ENCODE assay signal across 8 mouse cellular contexts in genomic region chr7:29039604-29039984, GRCm38 (mm10). TPM values are rescaled to one million over a fixed set of nuclear protein-coding genes. Genes with fewer than 3 reads are reported as not detected.
DNase-seq lines count a peak whose midpoint lies in the region; ATAC-seq and TF ChIP-seq lines count a peak whose summit lies in the region.

No protein-coding gene starts in this region.

- peaks cover 15% of the 10 kb centered on the region for H3K4me1 ChIP-seq in bone marrow macrophage, adult 2 months (ENCODE audit: control insufficient read depth, insufficient read depth, low read length)
- H3K4me1 ChIP-seq in embryonic fibroblast, embryonic 13.5 days (ENCODE audit: control insufficient read depth, insufficient read depth, low read length) = no peaks in the 10 kb centered on the region; the same call in 1 of the 2 replicates
- peaks cover 14% of the 10 kb centered on the region for H3K4me1 ChIP-seq in limb, embryonic 13.5 days
- H3K4me1 ChIP-seq in midbrain, embryonic 16.5 days (ENCODE audit: control insufficient read depth, insufficient read depth, low read length) = peaks cover 8% of the 10 kb centered on the region
- H3K4me1 ChIP-seq in spleen, adult 2 months (ENCODE audit: control insufficient read depth, insufficient read depth, insufficient read length) = peaks cover 10% of the 10 kb centered on the region

- ATAC-seq in limb, embryonic 13.5 days (ENCODE audit: low FRiP score, low read depth) = peak; percentile 63
- ATAC-seq in midbrain, embryonic 16.5 days = peak; percentile 67

- no peak overlapping the region for H3K27ac ChIP-seq in bone marrow macrophage, adult 2 months (ENCODE audit: insufficient read depth, low read depth, low read length)
- no peak overlapping the region for H3K27ac ChIP-seq in embryonic fibroblast, embryonic 13.5 days (ENCODE audit: insufficient read depth, low read length)
- peak overlapping the region; percentile 17; the same call in 1 of the 2 replicates for H3K27ac ChIP-seq in limb, embryonic 13.5 days
- H3K27ac ChIP-seq in midbrain, embryonic 16.5 days (ENCODE audit: low read length) = 0 out of 2 replicates have a peak overlapping the region, but pooled peaks have one; percentile 6
- no peak overlapping the region for H3K27ac ChIP-seq in spleen, adult 2 months (ENCODE audit: insufficient read depth, low read length)

- H3K4me2 ChIP-seq in limb, embryonic 13.5 days (replicated peaks) = peak overlapping the region; percentile 82
- H3K4me2 ChIP-seq in midbrain, embryonic 16.5 days (ENCODE audit: low read length) = peak overlapping the region; percentile 74

- peak overlapping the region; percentile 67 for H3K9ac ChIP-seq in limb, embryonic 13.5 days
- peak overlapping the region; percentile 58; the same call in 1 of the 2 replicates for H3K9ac ChIP-seq in midbrain, embryonic 16.5 days (ENCODE audit: low read depth, low read length)

- TF ChIP-seq CTCF in bone marrow macrophage, adult 2 months (IDR thresholded peaks at IDR 0.05; ENCODE audit: low read depth, low read length) = no peak
- 0 out of 2 replicates have a peak, but pooled peaks have one; percentile 14 for TF ChIP-seq CTCF in embryonic fibroblast, embryonic 13.5 days (IDR thresholded peaks at IDR 0.05; ENCODE audit: borderline replicate concordance, insufficient read depth, low read length)
- TF ChIP-seq CTCF in spleen, adult 2 months (IDR thresholded peaks at IDR 0.05; ENCODE audit: extremely low read depth, insufficient read depth, insufficient read length, insufficient replicate concordance) = peak; percentile 35; the same call in 1 of the 2 replicates

- no peaks in the 10 kb centered on the region for H3K27me3 ChIP-seq in limb, embryonic 13.5 days
- H3K27me3 ChIP-seq in midbrain, embryonic 16.5 days (ENCODE audit: control insufficient read depth, insufficient read depth, low read depth, low read length) = no peaks in the 10 kb centered on the region
- H3K27me3 ChIP-seq in spleen, adult 2 months (ENCODE audit: control insufficient read depth, insufficient read depth, low read length) = no peaks in the 10 kb centered on the region

- WGBS in limb, embryonic 13.5 days = 1% methylated on average over 11 of the region's 11 CpGs
- 2% methylated on average over 11 of the region's 11 CpGs for WGBS in midbrain, embryonic 16.5 days
- under 1% methylated on average over 11 of the region's 11 CpGs for WGBS in spleen, adult 2 months

- TF ChIP-seq POLR2A in bone marrow macrophage, adult 2 months (IDR thresholded peaks at IDR 0.05; ENCODE audit: borderline replicate concordance, low read depth, low read length) = no peak
- no peak for TF ChIP-seq POLR2A in embryonic fibroblast, embryonic 13.5 days (IDR thresholded peaks at IDR 0.05; ENCODE audit: low read depth, low read length)
- TF ChIP-seq POLR2A in spleen, adult 2 months (IDR thresholded peaks at IDR 0.05; ENCODE audit: low read depth, low read length) = no peak

- DNase-seq in B cell, adult 2 months = peak; percentile 92 to 93
- peak; percentile 57 to 86 for DNase-seq in heart, adult 9 months (ENCODE audit: low spot score in 2 of 2)
- peak; percentile 92 for DNase-seq in kidney, adult 9 months
- peak; percentile 83 to 86 for DNase-seq in spleen, adult 2 months (ENCODE audit: low read depth in 1 of 2, low spot score in 2 of 2)

- no peaks in the 10 kb centered on the region for H3K36me3 ChIP-seq in limb, embryonic 13.5 days
- H3K36me3 ChIP-seq in midbrain, embryonic 16.5 days (ENCODE audit: control insufficient read depth, insufficient read depth, low read length) = no peaks in the 10 kb centered on the region
- H3K36me3 ChIP-seq in spleen, adult 2 months (ENCODE audit: control insufficient read depth, insufficient read depth, low read length) = no peaks in the 10 kb centered on the region

- no peaks in the 10 kb centered on the region for H3K9me3 ChIP-seq in limb, embryonic 13.5 days
- no peaks in the 10 kb centered on the region for H3K9me3 ChIP-seq in midbrain, embryonic 16.5 days (replicated peaks; ENCODE audit: control insufficient read depth, low read length, poor library complexity, severe bottlenecking)

- H3K4me3 ChIP-seq in bone marrow macrophage, adult 2 months (ENCODE audit: insufficient read depth, low read length) = peak overlapping the region; percentile 60
- H3K4me3 ChIP-seq in embryonic fibroblast, embryonic 13.5 days (ENCODE audit: insufficient read depth, low read length) = peak overlapping the region; percentile 40
- peak overlapping the region; percentile 51 for H3K4me3 ChIP-seq in limb, embryonic 13.5 days
- H3K4me3 ChIP-seq in midbrain, embryonic 16.5 days (ENCODE audit: low read depth, low read length) = peak overlapping the region; percentile 38
- peak overlapping the region; percentile 34 for H3K4me3 ChIP-seq in spleen, adult 2 months (ENCODE audit: extremely low read depth, insufficient read depth, insufficient read length)

RNA-seq across cellular contexts. Expression of gene Map4k1, which starts 57.7 kb away (rescaled TPM):
- 9.6 and 12.0 TPM in 2 replicates for polyA plus RNA-seq in bone marrow macrophage, adult 2 months (2012; ENCODE audit: insufficient read depth, insufficient read length, missing spikeins)
- polyA plus RNA-seq in embryonic fibroblast, embryonic 13.5 days (2011; ENCODE audit: insufficient read length, low read depth, missing spikeins) = 2.0 and 2.2 TPM in 2 replicates
- polyA plus RNA-seq in limb, embryonic 13.5 days (2015; fragmentation: Nextera tagmentation; extraction: Ambion mirVana) = 9.5 and 10.0 TPM in 2 replicates
- polyA plus RNA-seq in midbrain, embryonic 16.5 days (2015; fragmentation: Nextera tagmentation; extraction: Ambion mirVana) = 11.8 and 13.2 TPM in 2 replicates
- 174 and 236 TPM in 2 replicates for polyA plus RNA-seq in spleen, adult 2 months (2012; rRNA removed)

RNA-seq across cellular contexts. Expression of gene Eif3k, which starts 57.9 kb away (rescaled TPM):
- 228 TPM in 2 replicates for polyA plus RNA-seq in bone marrow macrophage, adult 2 months (2012; ENCODE audit: insufficient read depth, insufficient read length, missing spikeins)
- polyA plus RNA-seq in embryonic fibroblast, embryonic 13.5 days (2011; ENCODE audit: insufficient read length, low read depth, missing spikeins) = 328 and 347 TPM in 2 replicates
- 422 and 454 TPM in 2 replicates for polyA plus RNA-seq in limb, embryonic 13.5 days (2015; fragmentation: Nextera tagmentation; extraction: Ambion mirVana)
- polyA plus RNA-seq in midbrain, embryonic 16.5 days (2015; fragmentation: Nextera tagmentation; extraction: Ambion mirVana) = 279 TPM in 2 replicates
- 218 and 234 TPM in 2 replicates for polyA plus RNA-seq in spleen, adult 2 months (2012; rRNA removed)

Comparison
In these comparisons a context has a peak if more than half of its experiments do, and no peak if none do; other contexts are left out.
1. H3K27ac ChIP-seq: peak in limb, embryonic 13.5 days (single experiment) and midbrain, embryonic 16.5 days (single experiment); none in bone marrow macrophage, adult 2 months (single experiment), embryonic fibroblast, embryonic 13.5 days (single experiment) and spleen, adult 2 months (single experiment).
2. RNA of gene Map4k1, which starts 57.7 kb away (polyA plus RNA-seq): 174 to 236 TPM in spleen, adult 2 months; 11.8 to 13.2 TPM in midbrain, embryonic 16.5 days, 9.6 to 12.0 TPM in bone marrow macrophage, adult 2 months, 9.5 to 10.0 TPM in limb, embryonic 13.5 days and 2.0 to 2.2 TPM in embryonic fibroblast, embryonic 13.5 days; every median in the first group is over 10 times any median in the second.
3. Peak in every context shown above with its lines, with median percentiles within 50 percentile points of each other: DNase-seq and H3K4me3 ChIP-seq.